Mouse (Mus musculus) hindbrain, embryonic 13.5 days (tissue): ENCODE measurements around the gene Srsf10. TPM values are rescaled to one million over a fixed set of nuclear protein-coding genes. Genes with fewer than 3 reads are reported as not detected.

ENCODE experiments used
- ATAC-seq: fragments of 200-750 bp; cut with Nextera tagmentation; 2 replicates; pipeline ENCODE4 v1.8.0; 2017; ENCODE audit warnings: moderate TSS enrichment; ENCODE audit not compliant: low FRiP score
- H3K27ac ChIP-seq: fragments of 300-500 bp; sonication (generic); 2 replicates; pipeline ENCODE4 v1.5.1; 2015; ENCODE audit warnings: inconsistent platforms, mild to moderate bottlenecking, moderate library complexity
- H3K27me3 ChIP-seq: fragments of 300-500 bp; sonication (generic); 2 replicates; pipeline ENCODE4 v1.6.1; 2015; ENCODE audit warnings: mild to moderate bottlenecking, inconsistent platforms
- H3K36me3 ChIP-seq: fragments of 300-500 bp; sonication (generic); 2 replicates; pipeline ENCODE4 v1.6.1; 2015; ENCODE audit warnings: mild to moderate bottlenecking, inconsistent platforms
- H3K4me1 ChIP-seq: fragments of 300-500 bp; sonication (generic); replicated peaks from 2 replicates; pipeline ENCODE4 v1.6.1; 2015; ENCODE audit warnings: inconsistent platforms
- H3K4me2 ChIP-seq: fragments of 300-500 bp; sonication (generic); 2 replicates; pipeline ENCODE4 v1.6.1; 2015; ENCODE audit warnings: inconsistent platforms, mild to moderate bottlenecking, moderate library complexity
- H3K4me3 ChIP-seq: fragments of 300-500 bp; sonication (generic); 2 replicates; pipeline ENCODE4 v1.5.1; 2015; ENCODE audit warnings: mild to moderate bottlenecking, inconsistent platforms
- H3K9ac ChIP-seq: fragments of 300-500 bp; sonication (generic); 2 replicates; pipeline ENCODE4 v1.6.1; 2015; ENCODE audit warnings: mild to moderate bottlenecking, inconsistent platforms
- H3K9me3 ChIP-seq: fragments of 300-500 bp; sonication (generic); 2 replicates; pipeline ENCODE4 v1.6.1; 2016; ENCODE audit warnings: inconsistent platforms
- WGBS: fragments of 180-500 bp; shearing (Covaris S2); methylation state at CpG from one replicate; pipeline ENCODE4 v1.1.7; 2015; 5-methylcytosine and 5-hydroxymethylcytosine counted together
- polyA plus RNA-seq: library from polyadenylated mRNA; unstranded; fragments of >200 nt; fragmentation: Nextera tagmentation; extraction: Ambion mirVana; gene quantifications from 2 replicates; pipeline ENCODE4 v1.2.1, GENCODE M21; 2015

Srsf10 gene
- polyA plus RNA-seq, 1 experiment from 2014 or later = 241 TPM

GRCm38 (mm10) chr4:135889884-135890283 is 34.3 kb downstream of the Srsf10 start:
- H3K4me3 ChIP-seq = no peak overlapping the region
- WGBS = 7% methylated on average over 4 of the region's 4 CpGs
- 0 out of 2 replicates have a peak, but pooled peaks have one; percentile 49 for ATAC-seq
- H3K4me2 ChIP-seq = no peak overlapping the region
- H3K36me3 ChIP-seq = no peaks in the 10 kb centered on the region
- H3K27ac ChIP-seq = no peak overlapping the region
- no peak overlapping the region for H3K9ac ChIP-seq
- H3K4me1 ChIP-seq = no peaks in the 10 kb centered on the region
- H3K9me3 ChIP-seq = no peaks in the 10 kb centered on the region
- no peaks in the 10 kb centered on the region for H3K27me3 ChIP-seq

GRCm38 (mm10) chr4:135891539-135891938 is 36.0 kb downstream of the Srsf10 start:
- Histone ChIP-seq H3K9ac (no peak overlapping the region), H3K4me1 (no peaks in the 10 kb centered on the region), H3K4me2 (no peak overlapping the region), H3K27me3 (no peaks in the 10 kb centered on the region), H3K36me3 (no peaks in the 10 kb centered on the region), H3K27ac (no peak overlapping the region), H3K4me3 (no peak overlapping the region), H3K9me3 (no peaks in the 10 kb centered on the region)
- ATAC-seq = no peak
- 88% methylated on average over 2 of the region's 2 CpGs for WGBS

- H3K27me3 ChIP-seq = no peaks in the 10 kb centered on the region
- no peak overlapping the region for H3K27ac ChIP-seq
- H3K4me1 ChIP-seq = no peaks in the 10 kb centered on the region
- ATAC-seq = no peak
- H3K9ac ChIP-seq = no peak overlapping the region
- WGBS = 76% methylated on average over 4 of the region's 4 CpGs
- H3K9me3 ChIP-seq = no peaks in the 10 kb centered on the region
- H3K4me2 ChIP-seq = no peak overlapping the region
- no peak overlapping the region for H3K4me3 ChIP-seq
- no peaks in the 10 kb centered on the region for H3K36me3 ChIP-seq
These were observed 37.3 kb downstream of the Srsf10 start for GRCm38 (mm10) chr4:135892884-135893283.

- Histone ChIP-seq H3K27me3 (no peaks in the 10 kb centered on the region), H3K4me3 (no peak within 1 kb of the TSS), H3K9me3 (no peaks in the 10 kb centered on the region), H3K36me3 (no peaks in the 10 kb centered on the region), H3K4me2 (no peak within 1 kb of the TSS), H3K27ac (no peak within 1 kb of the TSS), H3K4me1 (no peaks in the 10 kb centered on the region), H3K9ac (no peak within 1 kb of the TSS)
- 58% methylated on average over 8 of the region's 8 CpGs for whole genome bisulfite sequencing
- no peak for ATAC-seq
These were observed 39.6 kb downstream of the Srsf10 start, which contains the start of gene Cnr2 for GRCm38 (mm10) chr4:135895071-135895571. Cnr2 (plus strand) TSS chr4:135895394.

GRCm38 (mm10) chr4:135896157-135896556 is 40.6 kb downstream of the Srsf10 start:
- ATAC-seq = no peak
- no peaks in the 10 kb centered on the region for H3K36me3 ChIP-seq
- H3K27ac ChIP-seq = no peak overlapping the region
- H3K4me1 ChIP-seq = no peaks in the 10 kb centered on the region
- H3K4me3 ChIP-seq = no peak overlapping the region
- H3K4me2 ChIP-seq = no peak overlapping the region
- no peak overlapping the region for H3K9ac ChIP-seq
- no peaks in the 10 kb centered on the region for H3K27me3 ChIP-seq
- H3K9me3 ChIP-seq = no peaks in the 10 kb centered on the region
- 75% methylated on average over 6 of the region's 6 CpGs for WGBS

- no peak for ATAC-seq
- no peaks in the 10 kb centered on the region for H3K9me3 ChIP-seq
- no peaks in the 10 kb centered on the region for H3K4me1 ChIP-seq
- no peak overlapping the region for H3K4me2 ChIP-seq
- H3K4me3 ChIP-seq = no peak overlapping the region
- no peak overlapping the region for H3K9ac ChIP-seq
- H3K27me3 ChIP-seq = no peaks in the 10 kb centered on the region
- no peaks in the 10 kb centered on the region for H3K36me3 ChIP-seq
- 85% methylated on average over 8 of the region's 9 CpGs for WGBS
- H3K27ac ChIP-seq = no peak overlapping the region
These were observed 43.0 kb downstream of the Srsf10 start for GRCm38 (mm10) chr4:135898380-135899049.

- H3K4me1 ChIP-seq = no peaks in the 10 kb centered on the region
- H3K27ac ChIP-seq = no peak overlapping the region
- no peaks in the 10 kb centered on the region for H3K27me3 ChIP-seq
- ATAC-seq = no peak
- H3K4me2 ChIP-seq = no peak overlapping the region
- 86% methylated on average over 7 of the region's 7 CpGs for WGBS
- H3K9me3 ChIP-seq = no peaks in the 10 kb centered on the region
- H3K4me3 ChIP-seq = no peak overlapping the region
- H3K36me3 ChIP-seq = no peaks in the 10 kb centered on the region
- no peak overlapping the region for H3K9ac ChIP-seq
These were observed 43.5 kb downstream of the Srsf10 start for GRCm38 (mm10) chr4:135899050-135899448.

- no peaks in the 10 kb centered on the region for H3K27me3 ChIP-seq
- WGBS = 75% methylated on average over 5 of the region's 5 CpGs
- no peaks in the 10 kb centered on the region for H3K4me1 ChIP-seq
- H3K9ac ChIP-seq = no peak overlapping the region
- no peaks in the 10 kb centered on the region for H3K9me3 ChIP-seq
- H3K4me3 ChIP-seq = no peak overlapping the region
- no peaks in the 10 kb centered on the region for H3K36me3 ChIP-seq
- H3K4me2 ChIP-seq = no peak overlapping the region
- H3K27ac ChIP-seq = no peak overlapping the region
- no peak for ATAC-seq
These were observed 44.5 kb downstream of the Srsf10 start for GRCm38 (mm10) chr4:135900008-135900407.

- H3K9ac ChIP-seq = no peak overlapping the region
- H3K27ac ChIP-seq = no peak overlapping the region
- WGBS = 88% methylated on average over 4 of the region's 4 CpGs
- H3K4me2 ChIP-seq = no peak overlapping the region
- H3K36me3 ChIP-seq = no peaks in the 10 kb centered on the region
- H3K9me3 ChIP-seq = no peaks in the 10 kb centered on the region
- H3K4me1 ChIP-seq = no peaks in the 10 kb centered on the region
- no peaks in the 10 kb centered on the region for H3K27me3 ChIP-seq
- no peak for ATAC-seq
- no peak overlapping the region for H3K4me3 ChIP-seq
These were observed 47.2 kb downstream of the Srsf10 start for GRCm38 (mm10) chr4:135902606-135903242.

GRCm38 (mm10) chr4:135904810-135905209 is 49.3 kb downstream of the Srsf10 start:
- H3K9ac ChIP-seq = no peak overlapping the region
- no peaks in the 10 kb centered on the region for H3K36me3 ChIP-seq
- H3K4me3 ChIP-seq = no peak overlapping the region
- no peak overlapping the region for H3K4me2 ChIP-seq
- no peak for ATAC-seq
- H3K27ac ChIP-seq = no peak overlapping the region
- H3K4me1 ChIP-seq = no peaks in the 10 kb centered on the region
- H3K9me3 ChIP-seq = no peaks in the 10 kb centered on the region
- 73% methylated on average over 1 of the region's 1 CpGs for WGBS
- no peaks in the 10 kb centered on the region for H3K27me3 ChIP-seq

- no peak overlapping the region for H3K27ac ChIP-seq
- no peaks in the 10 kb centered on the region for H3K27me3 ChIP-seq
- no peak for ATAC-seq
- H3K4me2 ChIP-seq = no peak overlapping the region
- H3K9ac ChIP-seq = no peak overlapping the region
- 93% methylated on average over 3 of the region's 3 CpGs for WGBS
- no peaks in the 10 kb centered on the region for H3K36me3 ChIP-seq
- H3K4me3 ChIP-seq = no peak overlapping the region
- no peaks in the 10 kb centered on the region for H3K9me3 ChIP-seq
- H3K4me1 ChIP-seq = 0 out of 2 replicates have a peak, but pooled peaks cover 2% of the 10 kb centered on the region
These were observed 51.1 kb downstream of the Srsf10 start for GRCm38 (mm10) chr4:135906633-135907032.

GRCm38 (mm10) chr4:135909326-135910066 is 53.9 kb downstream of the Srsf10 start:
- no peaks in the 10 kb centered on the region for H3K27me3 ChIP-seq
- H3K36me3 ChIP-seq = no peaks in the 10 kb centered on the region
- no peak overlapping the region for H3K4me3 ChIP-seq
- H3K9me3 ChIP-seq = no peaks in the 10 kb centered on the region
- no peak overlapping the region for H3K27ac ChIP-seq
- no peak overlapping the region for H3K4me2 ChIP-seq
- no peak overlapping the region for H3K9ac ChIP-seq
- WGBS = 78% methylated on average over 13 of the region's 13 CpGs
- ATAC-seq = no peak
- peaks cover 13% of the 10 kb centered on the region for H3K4me1 ChIP-seq
